Mouse (Mus musculus) kidney, adult 10 weeks (tissue): ENCODE results near the gene Rnf148. TPM values are rescaled to one million over a fixed set of nuclear protein-coding genes. Genes with fewer than 3 reads are reported as not detected.

Source experiments
- polyA plus RNA-seq: library from polyadenylated mRNA; stranded (reverse); fragments of 350-450 nt; fragmentation: Illumina TruSeq; extraction: RNeasy Lipid Tissue Mini Kit (QIAGEN cat#74804); gene quantifications from one replicate; pipeline ENCODE4 v1.2.3, GENCODE M21; 2014; ENCODE audit warnings: low read depth, low replicate concordance

Rnf148 gene
- not detected for polyA plus RNA-seq

GRCm38 (mm10) chr6:23655036-23655435 is at the start of gene Rnf148:
Rnf148 (minus strand) TSS chr6:23655136.

DNA sequence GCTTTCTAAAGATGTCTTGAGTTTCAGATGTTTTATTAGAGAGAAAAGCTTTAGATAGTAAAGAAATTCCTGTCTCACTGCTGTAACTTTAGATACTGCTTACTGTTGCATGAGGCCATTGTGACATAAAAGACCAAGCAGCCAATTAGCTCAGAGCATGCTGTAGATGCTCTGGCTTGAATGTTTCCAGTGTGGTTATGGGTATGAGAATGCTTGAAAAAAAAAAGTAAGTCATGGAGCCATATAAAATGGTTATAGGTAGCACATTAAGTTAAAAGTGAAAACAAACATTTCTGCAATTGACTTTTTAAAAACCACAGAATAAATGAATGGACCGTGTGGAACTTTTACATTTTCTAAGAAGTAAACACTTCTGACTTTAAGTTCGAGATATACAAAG is 4.7 kb downstream of the Rnf148 start, which contains the start of gene Rnf133:
Gene Rnf133, minus strand, starts transcription at position 101 of the 400 bp plus-strand sequence.

Other genes with a start within 250 kb of the Rnf148 start
- not detected for gene Rnf133, start 4.8 kb downstream of the Rnf148 start, polyA plus RNA-seq
- gene Cadps2, start 184.3 kb upstream of the Rnf148 start, polyA plus RNA-seq, result 24.7 TPM